Mouse (Mus musculus) CD4-positive, CD25-positive, alpha-beta regulatory T cell, adult 2 months (primary cell): ENCODE results near the gene Snrnp70.
"Not testable (repeated sequence)": the region's sequence is repeated elsewhere in the genome, so short reads cannot be mapped to it uniquely, and the experiment has no call there.

ENCODE experiments used
- DNase-seq: peaks from one replicate; pipeline ENCODE4 v3.0.0-alpha.2; 2012; ENCODE audit warnings: low read depth, low spot score

The Snrnp70 gene

GRCm38 (mm10) chr7:45409497-45410163, 14.1 kb upstream of the Snrnp70 start:
- no peak for DNase-seq

GRCm38 (mm10) chr7:45408949-45409348, 13.4 kb upstream of the Snrnp70 start:
- DNase-seq: no peak

GRCm38 (mm10) chr7:45408351-45408750, 12.8 kb upstream of the Snrnp70 start:
- DNase-seq: no peak

GRCm38 (mm10) chr7:45407836-45408235, 12.3 kb upstream of the Snrnp70 start:
- no peak for DNase-seq

- peak; percentile 37 for DNase-seq
These were observed 10.9 kb upstream of the Snrnp70 start for GRCm38 (mm10) chr7:45406157-45407156.

GRCm38 (mm10) chr7:45405091-45406075, 9.8 kb upstream of the Snrnp70 start, which contains the start of gene Kcna7:
Gene Kcna7 (plus strand): TSS chr7:45405653.
- peak; percentile 74 for DNase-seq

GRCm38 (mm10) chr7:45403532-45404261, 8.2 kb upstream of the Snrnp70 start:
- DNase-seq: peak; percentile 89

GRCm38 (mm10) chr7:45401521-45402085, 6.1 kb upstream of the Snrnp70 start:
- no peak for DNase-seq

GRCm38 (mm10) chr7:45396787-45397186, 1.2 kb upstream of the Snrnp70 start:
- no peak for DNase-seq

- DNase-seq: not testable (repeated sequence)
These were observed 814 bp upstream of the Snrnp70 start for GRCm38 (mm10) chr7:45396337-45396775.

- DNase-seq: no peak
These were observed 407 bp downstream of the Snrnp70 start for GRCm38 (mm10) chr7:45395129-45395541.

- no peak for DNase-seq
These were observed 9.5 kb downstream of the Snrnp70 start for GRCm38 (mm10) chr7:45386077-45386476.

- DNase-seq: no peak
These were observed 19.5 kb downstream of the Snrnp70 start for GRCm38 (mm10) chr7:45376057-45376456.

GRCm38 (mm10) chr7:45374620-45375019, 20.9 kb downstream of the Snrnp70 start:
- DNase-seq: no peak

- DNase-seq: no peak
These were observed 23.2 kb downstream of the Snrnp70 start for GRCm38 (mm10) chr7:45372371-45372770.

- DNase-seq: peak; percentile 94
These were observed 24.8 kb downstream of the Snrnp70 start, which contains the start of gene Lin7b for GRCm38 (mm10) chr7:45370475-45371311. Gene Lin7b (minus strand): TSS chr7:45370583.

GRCm38 (mm10) chr7:45369836-45370474, 25.6 kb downstream of the Snrnp70 start:
- DNase-seq: no peak

- no peak for DNase-seq
These were observed 26.4 kb downstream of the Snrnp70 start for GRCm38 (mm10) chr7:45369022-45369745.
